Mouse (Mus musculus): ENCODE results near the gene Svs6. TPM values are rescaled to one million over a fixed set of nuclear protein-coding genes. Genes with fewer than 3 reads are reported as not detected.

Svs6 gene
- total RNA-seq, 4 experiments from 2014 or later: not detected

Small RNA genes within 50 kb of the gene (microRNA-seq; reads per million reads assigned to microRNA genes)
- 0 reads per million in 2 experiments for gene Mir7678

Other genes with a start within 250 kb of the Svs6 start
- 10 to 100 TPM; 41.1 to 55.7 (median 46.3) TPM for gene Stk4, start 246.4 kb upstream of the Svs6 start, total RNA-seq (2022)
- gene Tomm34, start 245.6 kb upstream of the Svs6 start, total RNA-seq (2022): 100 to 1,000 TPM; 108 to 114 (median 109) TPM
- 1 to 10 TPM; 5.3 to 7.8 (median 6.2) TPM for gene Kcns1, start 145.6 kb upstream of the Svs6 start, total RNA-seq (2022)
- gene Wfdc5, start 134.0 kb upstream of the Svs6 start, total RNA-seq (2022): not detected
- gene Wfdc12, start 126.1 kb upstream of the Svs6 start, total RNA-seq (2022): not detected
- gene Wfdc15a, start 116.6 kb upstream of the Svs6 start, total RNA-seq (2022): not detected
- gene Wfdc15b, start 95.1 kb upstream of the Svs6 start, total RNA-seq (2022): not detected
- not detected for gene Svs2, start 78.3 kb upstream of the Svs6 start, total RNA-seq (2022)
- not detected for gene Svs3b, start 60.1 kb upstream of the Svs6 start, total RNA-seq (2022)
- gene Svs4, start 38.3 kb upstream of the Svs6 start, total RNA-seq (2022): not detected
- gene Svs3a, start 27.5 kb upstream of the Svs6 start, total RNA-seq (2022): not detected
- not detected for gene Svs5, start 16.0 kb downstream of the Svs6 start, total RNA-seq (2022)
- 1 to 10 TPM in 3 of 4 experiments, not detected in 1; 1.2 to 1.5 (median 1.2) TPM for gene Slpi, start 72.3 kb downstream of the Svs6 start, total RNA-seq (2022)
- under 1 TPM; 0.34 to 0.67 (median 0.42) TPM for gene Rbpjl, start 86.4 kb downstream of the Svs6 start, total RNA-seq (2022)
- gene Matn4, start 88.4 kb downstream of the Svs6 start, total RNA-seq (2022): 10 to 100 TPM; 11.1 to 12.6 (median 11.9) TPM
- 100 to 1,000 TPM; 109 to 165 (median 131) TPM for gene Sdc4, start 127.1 kb downstream of the Svs6 start, total RNA-seq (2022)
- gene Sys1, start 140.2 kb downstream of the Svs6 start, total RNA-seq (2022): 10 to 100 TPM; 40.4 to 45.8 (median 44.8) TPM
- 10 to 100 TPM in 1 of 4 experiments, 1 to 10 TPM in 2, not detected in 1; 8.4 to 15.8 (median 9.9) TPM for gene Gm20458, start 144.2 kb downstream of the Svs6 start, total RNA-seq (2022)
- not detected for gene Trp53tg5, start 157.0 kb downstream of the Svs6 start, total RNA-seq (2022)
- gene Dbndd2, start 169.4 kb downstream of the Svs6 start, total RNA-seq (2022): 100 to 1,000 TPM; 109 to 163 (median 138) TPM
- 10 to 100 TPM; 75.4 to 90.5 (median 81.6) TPM for gene Pigt, start 180.8 kb downstream of the Svs6 start, total RNA-seq (2022)
- 1 to 10 TPM in 1 of 4 experiments, under 1 TPM in 3; 0.55 to 1.1 (median 0.84) TPM for gene Wfdc2, start 245.7 kb downstream of the Svs6 start, total RNA-seq (2022)